Mouse (Mus musculus): ENCODE results near the gene 4933406M09Rik. TPM values are rescaled to one million over a fixed set of nuclear protein-coding genes. Genes with fewer than 3 reads are reported as not detected.

4933406M09Rik gene
- polyA plus RNA-seq, 1 experiment, result not detected

DNA sequence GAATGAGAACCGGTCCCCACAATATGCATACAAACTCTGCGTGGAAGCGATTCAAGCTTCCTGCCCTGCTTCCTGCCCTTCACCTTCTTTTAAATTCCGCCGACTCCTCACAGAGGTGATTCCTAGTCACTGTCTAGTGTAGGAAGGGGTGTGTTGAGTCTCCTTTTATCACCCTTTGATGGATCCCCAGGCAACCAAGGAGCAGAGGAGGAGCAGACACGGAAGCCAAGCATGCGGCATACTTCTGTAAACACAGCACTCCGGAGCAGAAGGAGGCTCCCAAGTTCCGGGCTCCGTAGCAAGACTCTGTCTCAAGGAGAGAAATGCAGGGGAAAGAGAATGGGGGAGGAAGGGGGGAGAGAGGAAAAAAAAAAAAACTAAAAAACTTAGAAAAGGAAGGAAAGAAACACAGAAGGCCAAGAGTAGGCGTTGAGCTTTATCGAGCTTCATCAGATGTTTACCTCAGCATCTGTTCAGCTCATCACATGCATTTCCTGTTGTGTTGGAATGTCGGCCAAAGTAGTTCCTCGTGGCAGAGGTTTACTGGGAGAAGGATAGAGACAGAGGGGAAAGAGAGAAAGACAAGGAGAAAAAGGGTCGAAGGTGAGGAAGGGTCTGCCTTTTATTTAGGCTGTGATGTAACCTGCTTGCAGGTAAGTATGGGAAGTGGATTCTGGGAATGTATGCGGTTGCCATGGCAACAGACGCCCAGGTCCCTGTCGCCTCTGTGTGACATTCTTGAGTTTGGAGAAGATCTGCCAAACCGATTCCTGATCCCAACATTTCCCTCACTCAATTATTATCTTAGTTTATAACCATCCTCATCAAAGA is 3.7 kb upstream of the 4933406M09Rik start:
- peak; percentile 61 for DNase-seq (ENCODE audit: low read depth)
- TF ChIP-seq POLR2A (IDR thresholded peaks at IDR 0.05; ENCODE audit: borderline replicate concordance, extremely low read depth, insufficient read depth, insufficient read length, poor library complexity, severe bottlenecking) (no peak), CTCF (IDR thresholded peaks at IDR 0.05; ENCODE audit: borderline replicate concordance, extremely low read depth, insufficient read depth, insufficient read length) (no peak)

DNA sequence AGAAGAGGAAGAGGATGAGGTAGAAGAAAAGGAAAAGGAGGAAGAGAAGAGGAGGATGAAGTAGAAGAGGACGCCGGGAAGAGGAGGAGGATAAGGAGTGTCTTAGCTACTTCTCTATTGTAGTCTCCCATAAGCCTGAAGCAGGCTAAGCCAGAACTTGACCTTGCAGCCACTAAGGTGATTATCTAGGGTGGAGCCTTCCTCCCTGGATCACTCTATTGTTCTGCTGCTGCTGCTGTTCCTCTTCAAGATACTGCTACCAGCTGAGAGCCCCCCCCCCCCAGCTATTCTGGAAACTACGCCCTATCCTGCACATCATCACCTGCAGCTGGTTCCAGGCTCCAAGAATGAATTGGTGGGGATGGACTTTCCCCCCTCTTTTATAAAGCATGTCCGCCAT is 1.2 kb upstream of the 4933406M09Rik start:
- DNase-seq (ENCODE audit: low read depth), result no peak
- TF ChIP-seq CTCF (IDR thresholded peaks at IDR 0.05; ENCODE audit: borderline replicate concordance, extremely low read depth, insufficient read depth, insufficient read length), result no peak
- no peak for TF ChIP-seq POLR2A (IDR thresholded peaks at IDR 0.05; ENCODE audit: borderline replicate concordance, extremely low read depth, insufficient read depth, insufficient read length, poor library complexity, severe bottlenecking)

DNA sequence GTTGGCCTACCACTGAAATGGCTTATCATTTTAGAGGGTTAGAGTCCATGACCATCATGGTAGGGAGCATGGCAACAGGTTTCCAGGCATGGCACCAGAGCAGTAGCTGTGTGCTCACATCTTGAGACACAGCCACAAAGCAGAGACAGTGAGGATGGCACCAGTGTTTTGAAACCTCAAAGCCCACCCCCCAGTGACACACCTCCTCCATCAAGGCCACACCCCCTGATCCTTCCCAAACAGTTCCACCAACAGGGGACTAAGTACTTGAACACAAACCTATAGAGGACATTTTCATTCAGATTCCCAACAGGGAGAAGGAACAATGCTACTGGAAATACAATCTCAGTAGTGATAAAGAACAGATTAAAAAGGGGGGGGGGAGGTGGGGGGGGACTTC is 564 bp upstream of the 4933406M09Rik start:
- TF ChIP-seq CTCF (IDR thresholded peaks at IDR 0.05; ENCODE audit: borderline replicate concordance, extremely low read depth, insufficient read depth, insufficient read length) (no peak), POLR2A (IDR thresholded peaks at IDR 0.05; ENCODE audit: borderline replicate concordance, extremely low read depth, insufficient read depth, insufficient read length, poor library complexity, severe bottlenecking) (no peak)
- no peak for DNase-seq (ENCODE audit: low read depth)

DNA sequence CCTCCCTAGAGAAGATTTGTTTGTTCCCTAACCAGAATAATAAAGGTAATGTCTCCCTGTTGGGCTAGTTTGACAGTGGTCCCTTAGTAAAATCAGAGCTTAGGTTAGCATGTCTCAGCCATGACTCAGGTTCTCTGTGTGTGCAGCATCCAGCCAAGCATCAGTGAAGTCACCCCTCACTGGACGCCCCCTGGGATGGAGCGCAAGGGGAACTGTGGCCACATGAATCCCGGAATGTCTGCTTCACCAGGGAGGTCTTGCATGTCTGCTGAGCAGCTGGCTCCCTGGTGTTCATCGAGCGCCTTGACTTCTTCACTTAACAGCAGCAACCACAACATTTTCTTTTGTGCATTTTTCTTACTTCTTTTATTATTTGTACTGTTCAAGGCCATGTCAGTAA is 8.1 kb downstream of the 4933406M09Rik start:
- TF ChIP-seq CTCF (IDR thresholded peaks at IDR 0.05; ENCODE audit: borderline replicate concordance, extremely low read depth, insufficient read depth, insufficient read length) (no peak), POLR2A (IDR thresholded peaks at IDR 0.05; ENCODE audit: borderline replicate concordance, extremely low read depth, insufficient read depth, insufficient read length, poor library complexity, severe bottlenecking) (no peak)

DNA sequence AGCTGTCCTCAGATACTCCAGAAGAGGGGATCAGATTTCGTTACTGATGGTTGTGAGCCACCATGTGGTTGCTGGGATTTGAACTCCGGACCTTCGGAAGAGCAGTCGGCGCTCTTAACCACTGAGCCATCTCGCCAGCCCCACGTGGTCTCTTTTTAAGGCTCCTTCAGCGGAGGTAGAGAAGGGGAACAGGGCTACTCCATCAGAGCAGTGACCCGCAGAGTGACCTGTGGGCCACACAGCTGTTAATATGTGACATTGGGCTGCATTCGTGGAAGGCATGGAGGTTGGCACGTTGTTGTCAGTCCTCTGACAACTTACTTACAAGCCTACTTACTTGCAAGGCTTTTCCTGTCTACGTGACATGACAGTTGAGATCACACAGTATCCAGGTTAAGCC is 12.5 kb downstream of the 4933406M09Rik start:
- TF ChIP-seq POLR2A (IDR thresholded peaks at IDR 0.05; ENCODE audit: borderline replicate concordance, extremely low read depth, insufficient read depth, insufficient read length, poor library complexity, severe bottlenecking) (no peak), CTCF (IDR thresholded peaks at IDR 0.05; ENCODE audit: borderline replicate concordance, extremely low read depth, insufficient read depth, insufficient read length) (no peak)
- DNase-seq (ENCODE audit: low read depth), result no peak

More for the DNA sequence above, 8.1 kb downstream of the 4933406M09Rik start:
- no peak for DNase-seq (ENCODE audit: low read depth)

DNA sequence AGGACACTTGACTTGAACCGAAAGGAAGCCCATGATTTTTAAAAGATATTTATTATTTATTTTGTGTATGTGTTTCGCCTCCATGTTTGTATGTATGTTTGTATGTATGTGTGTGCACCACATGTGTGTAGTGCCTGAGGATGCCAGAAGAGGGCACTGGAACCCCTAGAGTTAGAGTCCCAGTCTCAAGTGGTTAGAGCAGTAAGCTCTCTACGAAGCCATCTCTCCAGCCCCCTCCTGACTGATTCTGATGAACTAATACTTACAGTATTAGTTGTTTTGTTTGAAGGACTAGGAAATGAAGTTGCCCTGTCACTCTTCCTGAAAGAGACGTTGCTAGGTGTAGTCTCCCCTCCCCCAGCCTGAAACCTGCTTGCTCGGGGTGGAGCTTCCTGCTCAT is 14.0 kb downstream of the 4933406M09Rik start:
- no peak for DNase-seq (ENCODE audit: low read depth)
- TF ChIP-seq CTCF (IDR thresholded peaks at IDR 0.05; ENCODE audit: borderline replicate concordance, extremely low read depth, insufficient read depth, insufficient read length) (no peak), POLR2A (IDR thresholded peaks at IDR 0.05; ENCODE audit: borderline replicate concordance, extremely low read depth, insufficient read depth, insufficient read length, poor library complexity, severe bottlenecking) (no peak)

DNA sequence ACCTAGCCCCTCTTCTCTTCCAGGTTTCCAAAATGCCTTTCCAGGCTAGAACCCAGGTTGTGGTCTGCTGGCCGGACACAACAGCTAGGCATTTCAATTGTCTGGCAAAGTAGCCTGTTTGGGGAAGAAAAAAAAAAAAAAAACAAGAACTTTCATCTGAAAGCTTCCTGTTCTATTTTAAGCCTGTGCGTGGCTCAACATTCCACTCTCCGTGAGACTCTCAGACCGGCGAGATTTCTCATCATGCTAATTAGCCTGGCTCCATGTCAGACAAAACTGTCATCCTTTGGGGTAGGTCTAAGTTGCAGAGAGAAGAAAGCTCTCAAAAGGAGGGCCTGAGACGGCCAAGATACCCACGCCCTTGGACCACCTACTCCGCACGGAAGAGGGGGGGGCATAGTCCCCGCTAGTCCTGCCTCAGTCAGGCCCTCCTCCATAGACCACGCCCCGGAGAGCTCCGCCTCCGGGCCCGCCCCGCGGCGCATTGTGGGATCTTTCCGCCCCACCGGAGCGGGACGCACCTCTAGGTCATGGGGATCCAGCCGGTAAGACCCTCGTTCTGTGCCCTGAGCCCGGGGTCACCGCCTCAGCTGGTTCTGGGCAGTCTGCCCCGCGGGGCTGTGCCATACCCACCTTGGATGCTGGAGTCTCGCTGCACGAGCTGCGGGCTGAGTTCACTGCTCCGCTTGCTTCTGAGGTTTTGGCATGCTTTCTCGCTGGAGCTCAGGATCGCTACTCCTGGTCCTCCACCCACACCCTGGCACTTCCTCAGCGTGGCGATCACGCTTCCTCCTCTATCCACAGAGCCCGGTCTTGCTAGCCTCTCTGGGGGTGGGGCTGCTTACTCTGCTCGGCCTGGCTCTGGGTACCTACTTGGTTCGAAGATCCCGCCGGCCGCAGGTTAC is 20.0 kb downstream of the 4933406M09Rik start, which contains the start of gene Cyb5r1:
TSS of gene Cyb5r1 (plus strand) at position 51 of the 905 bp plus-strand sequence.
- TF ChIP-seq POLR2A (IDR thresholded peaks at IDR 0.05; ENCODE audit: borderline replicate concordance, extremely low read depth, insufficient read depth, insufficient read length, poor library complexity, severe bottlenecking) (0 out of 2 replicates have a peak, but pooled peaks have one; percentile 17), CTCF (IDR thresholded peaks at IDR 0.05; ENCODE audit: borderline replicate concordance, extremely low read depth, insufficient read depth, insufficient read length) (no peak)
- DNase-seq (ENCODE audit: low read depth), result peak; percentile 84

DNA sequence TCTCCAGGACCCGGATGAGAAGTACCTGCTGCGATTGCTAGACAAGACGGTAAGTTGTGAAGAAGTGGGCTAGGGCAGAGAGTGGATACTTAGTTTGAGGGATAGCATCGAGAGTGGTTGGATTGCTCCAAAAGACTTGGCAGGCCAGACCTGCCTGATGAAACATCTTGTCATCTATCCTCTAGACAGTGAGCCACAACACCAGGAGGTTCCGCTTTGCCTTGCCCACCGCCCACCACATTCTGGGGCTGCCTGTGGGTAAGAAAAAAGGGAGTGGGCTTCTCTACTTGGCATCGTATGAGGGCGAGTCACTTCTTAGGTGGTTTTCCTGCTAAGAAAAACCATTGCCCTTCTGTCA is 20.7 kb downstream of the 4933406M09Rik start:
- DNase-seq (ENCODE audit: low read depth), result peak; percentile 1
- TF ChIP-seq CTCF (IDR thresholded peaks at IDR 0.05; ENCODE audit: borderline replicate concordance, extremely low read depth, insufficient read depth, insufficient read length) (no peak), POLR2A (IDR thresholded peaks at IDR 0.05; ENCODE audit: borderline replicate concordance, extremely low read depth, insufficient read depth, insufficient read length, poor library complexity, severe bottlenecking) (no peak)

DNA sequence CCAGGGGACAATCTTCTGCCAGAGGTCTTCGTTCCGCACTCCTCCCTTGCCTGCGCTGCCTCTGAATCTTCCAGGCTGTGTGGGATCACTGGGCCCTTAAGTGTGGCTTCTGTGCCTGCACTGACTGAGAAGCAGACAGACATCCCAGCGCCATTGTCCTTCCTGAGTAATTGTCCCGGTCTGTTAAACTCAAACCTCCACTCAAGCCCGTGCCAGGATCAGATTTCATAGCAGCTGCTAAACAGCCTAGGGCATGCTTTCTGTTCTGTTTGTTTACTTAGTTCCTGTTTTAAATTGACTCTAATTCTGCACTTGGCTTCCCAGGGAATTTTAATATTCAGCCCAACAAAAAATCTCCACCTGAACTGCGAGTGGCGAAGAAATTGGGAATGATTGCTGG is 22.3 kb downstream of the 4933406M09Rik start:
- DNase-seq (ENCODE audit: low read depth), result no peak
- no peak for TF ChIP-seq CTCF (IDR thresholded peaks at IDR 0.05; ENCODE audit: borderline replicate concordance, extremely low read depth, insufficient read depth, insufficient read length)
- TF ChIP-seq POLR2A (IDR thresholded peaks at IDR 0.05; ENCODE audit: borderline replicate concordance, extremely low read depth, insufficient read depth, insufficient read length, poor library complexity, severe bottlenecking), result no peak

DNA sequence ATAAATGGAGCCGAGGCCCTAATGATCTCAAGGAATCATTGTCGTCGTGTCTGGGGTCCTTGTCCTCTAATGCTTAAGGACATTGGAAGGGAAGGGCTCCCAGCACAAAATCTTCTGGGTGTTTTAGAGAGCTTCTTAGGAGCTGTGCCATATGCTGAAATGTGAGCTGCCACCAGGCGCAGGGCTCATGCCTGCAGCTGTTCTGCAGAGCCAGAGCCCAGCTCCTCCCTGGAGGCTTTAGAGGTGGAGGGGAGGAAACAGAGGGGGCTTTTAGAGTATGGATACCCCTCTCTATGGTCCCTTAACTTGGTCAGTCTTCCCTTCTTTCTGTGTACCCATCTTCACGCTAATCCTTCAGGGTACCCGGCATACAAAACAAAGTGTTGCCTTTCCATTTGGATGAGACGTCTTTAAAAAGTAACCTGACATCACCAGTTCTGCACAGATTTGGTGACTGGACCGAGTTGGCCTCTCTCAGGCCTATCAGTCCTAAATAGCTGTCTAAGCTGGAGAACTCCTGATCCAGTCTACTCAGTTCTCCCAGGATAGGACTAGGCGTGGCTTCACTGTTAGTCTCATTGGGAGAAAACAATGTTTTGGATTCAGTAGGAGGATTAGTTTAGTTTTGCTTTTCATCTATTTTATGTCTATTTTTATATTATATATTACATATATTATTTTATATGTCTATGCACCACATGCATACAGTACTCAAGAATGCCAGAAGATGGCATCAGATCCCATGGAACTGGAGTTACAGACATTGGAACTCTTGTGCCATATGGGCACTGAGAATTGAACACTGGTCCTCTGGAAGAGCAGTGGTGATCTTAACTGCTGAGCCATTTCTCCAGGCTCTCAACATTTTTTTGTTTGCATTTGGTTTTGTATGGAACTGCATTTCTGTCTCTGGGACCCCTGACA is 26.2 kb downstream of the 4933406M09Rik start:
- no peak for DNase-seq (ENCODE audit: low read depth)
- TF ChIP-seq CTCF (IDR thresholded peaks at IDR 0.05; ENCODE audit: borderline replicate concordance, extremely low read depth, insufficient read depth, insufficient read length) (no peak), POLR2A (IDR thresholded peaks at IDR 0.05; ENCODE audit: borderline replicate concordance, extremely low read depth, insufficient read depth, insufficient read length, poor library complexity, severe bottlenecking) (no peak)
